Mouse (Mus musculus): Measurements from ENCODE around the gene Arhgap15.

DNA sequence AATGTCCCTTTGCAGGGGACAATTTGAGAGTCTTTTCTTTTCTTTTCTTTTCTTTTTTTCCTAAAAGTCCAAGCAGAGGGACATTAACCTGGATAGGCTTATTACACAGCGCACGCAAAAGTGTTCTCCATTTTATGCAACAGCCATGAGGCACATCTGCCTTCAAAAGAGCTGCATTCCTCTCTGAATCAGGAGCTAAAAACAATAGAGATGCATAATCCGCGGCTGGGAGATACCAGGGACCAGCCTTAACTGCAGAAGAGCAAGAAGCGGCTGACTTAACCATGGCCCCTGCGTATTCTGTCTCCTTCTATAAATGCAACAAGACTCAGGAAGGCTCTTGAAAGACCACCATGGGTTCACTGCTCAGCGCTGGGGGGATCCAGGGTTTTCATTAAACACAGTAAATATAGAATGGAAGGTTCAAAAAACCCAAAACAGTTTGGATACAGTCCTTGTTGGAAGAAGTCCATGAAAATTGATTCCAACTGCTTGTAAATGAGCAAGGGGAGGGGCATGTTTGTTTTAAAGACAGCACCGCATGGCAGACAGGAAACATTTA is 689.0 kb downstream of the Arhgap15 start:
- no peak for TF ChIP-seq POLR2A (IDR thresholded peaks at IDR 0.05; ENCODE audit: low read depth, low read length)
- TF ChIP-seq CTCF (IDR thresholded peaks at IDR 0.05; ENCODE audit: extremely low read depth, insufficient read depth, insufficient read length, insufficient replicate concordance), result no peak
